Mouse (Mus musculus): ENCODE measurements around the gene Aldh9a1. TPM values are rescaled to one million over a fixed set of nuclear protein-coding genes. Genes with fewer than 3 reads are reported as not detected.
A peak's percentile ranks its signal among the peaks of the same experiment; 100 is the strongest.

Aldh9a1 gene
- polyA plus RNA-seq, 1 experiment from 2014 or later, result 63.4 TPM

- Histone ChIP-seq H3K4me1 (ENCODE audit: insufficient read depth, low read length) (peaks cover 10% of the 10 kb centered on the region), H3K9me3 (ENCODE audit: low read length) (no peaks in the 10 kb centered on the region), H3K4me3 (ENCODE audit: low read length) (no peak overlapping the region), H3K9ac (replicated peaks; ENCODE audit: low read length) (no peak overlapping the region), H3K27me3 (ENCODE audit: insufficient read depth, low read length) (peaks cover 5% of the 10 kb centered on the region), H3K36me3 (ENCODE audit: insufficient read depth, low read length) (no peaks in the 10 kb centered on the region), H3K27ac (ENCODE audit: low read length) (no peak overlapping the region), H3K4me2 (replicated peaks; ENCODE audit: low read depth, low read length) (no peak overlapping the region)
- 81% methylated on average over 6 of the region's 6 CpGs for WGBS
- ATAC-seq (ENCODE audit: low FRiP score, low TSS enrichment), result no peak
These were observed 38.8 kb downstream of the Aldh9a1 start for GRCm38 (mm10) chr1:167388571-167388970.

GRCm38 (mm10) chr1:167389584-167389983 is 39.8 kb downstream of the Aldh9a1 start:
- Histone ChIP-seq H3K4me2 (replicated peaks; ENCODE audit: low read depth, low read length) (no peak overlapping the region), H3K27me3 (ENCODE audit: insufficient read depth, low read length) (peaks cover 5% of the 10 kb centered on the region), H3K27ac (ENCODE audit: low read length) (no peak overlapping the region), H3K36me3 (ENCODE audit: insufficient read depth, low read length) (no peaks in the 10 kb centered on the region), H3K9ac (replicated peaks; ENCODE audit: low read length) (no peak overlapping the region), H3K4me1 (ENCODE audit: insufficient read depth, low read length) (peaks cover 10% of the 10 kb centered on the region), H3K4me3 (ENCODE audit: low read length) (no peak overlapping the region), H3K9me3 (ENCODE audit: low read length) (no peaks in the 10 kb centered on the region)
- ATAC-seq (ENCODE audit: low FRiP score, low TSS enrichment), result no peak
- 91% methylated on average over 7 of the region's 7 CpGs for WGBS

GRCm38 (mm10) chr1:167390381-167390780 is 40.6 kb downstream of the Aldh9a1 start:
- ATAC-seq (ENCODE audit: low FRiP score, low TSS enrichment), result no peak
- Histone ChIP-seq H3K36me3 (ENCODE audit: insufficient read depth, low read length) (no peaks in the 10 kb centered on the region), H3K9me3 (ENCODE audit: low read length) (no peaks in the 10 kb centered on the region), H3K4me2 (replicated peaks; ENCODE audit: low read depth, low read length) (no peak overlapping the region), H3K4me3 (ENCODE audit: low read length) (no peak overlapping the region), H3K27ac (ENCODE audit: low read length) (no peak overlapping the region), H3K4me1 (ENCODE audit: insufficient read depth, low read length) (peaks cover 10% of the 10 kb centered on the region), H3K27me3 (ENCODE audit: insufficient read depth, low read length) (peaks cover 5% of the 10 kb centered on the region), H3K9ac (replicated peaks; ENCODE audit: low read length) (no peak overlapping the region)
- WGBS, result 70% methylated on average over 4 of the region's 4 CpGs

GRCm38 (mm10) chr1:167391241-167391640 is 41.5 kb downstream of the Aldh9a1 start:
- no peak overlapping the region for H3K4me3 ChIP-seq (ENCODE audit: low read length)
- peaks cover 10% of the 10 kb centered on the region for H3K4me1 ChIP-seq (ENCODE audit: insufficient read depth, low read length)
- no peaks in the 10 kb centered on the region for H3K36me3 ChIP-seq (ENCODE audit: insufficient read depth, low read length)
- H3K9ac ChIP-seq (replicated peaks; ENCODE audit: low read length), result no peak overlapping the region
- peaks cover 5% of the 10 kb centered on the region for H3K27me3 ChIP-seq (ENCODE audit: insufficient read depth, low read length)
- H3K27ac ChIP-seq (ENCODE audit: low read length), result no peak overlapping the region
- no peaks in the 10 kb centered on the region for H3K9me3 ChIP-seq (ENCODE audit: low read length)
- no peak overlapping the region for H3K4me2 ChIP-seq (replicated peaks; ENCODE audit: low read depth, low read length)
- ATAC-seq (ENCODE audit: low FRiP score, low TSS enrichment), result no peak
- 78% methylated on average over 6 of the region's 6 CpGs for WGBS

- H3K4me1 ChIP-seq (ENCODE audit: insufficient read depth, low read length), result peaks cover 10% of the 10 kb centered on the region
- no peaks in the 10 kb centered on the region for H3K36me3 ChIP-seq (ENCODE audit: insufficient read depth, low read length)
- no peaks in the 10 kb centered on the region for H3K9me3 ChIP-seq (ENCODE audit: low read length)
- peak overlapping the region; percentile 73 for H3K4me3 ChIP-seq (ENCODE audit: low read length)
- ATAC-seq (ENCODE audit: low FRiP score, low TSS enrichment), result no peak
- H3K27me3 ChIP-seq (ENCODE audit: insufficient read depth, low read length), result peaks cover 5% of the 10 kb centered on the region
- H3K9ac ChIP-seq (replicated peaks; ENCODE audit: low read length), result peak overlapping the region; percentile 87; the same call in 1 of the 2 replicates
- H3K27ac ChIP-seq (ENCODE audit: low read length), result no peak overlapping the region
- WGBS, result 46% methylated on average over 2 of the region's 2 CpGs
- H3K4me2 ChIP-seq (replicated peaks; ENCODE audit: low read depth, low read length), result peak overlapping the region; percentile 78
These were observed 42.3 kb downstream of the Aldh9a1 start for GRCm38 (mm10) chr1:167392031-167392640.

GRCm38 (mm10) chr1:167392687-167393086 is 42.9 kb downstream of the Aldh9a1 start:
- no peaks in the 10 kb centered on the region for H3K36me3 ChIP-seq (ENCODE audit: insufficient read depth, low read length)
- peaks cover 10% of the 10 kb centered on the region for H3K4me1 ChIP-seq (ENCODE audit: insufficient read depth, low read length)
- no peak overlapping the region for H3K27ac ChIP-seq (ENCODE audit: low read length)
- peak overlapping the region; percentile 78 for H3K4me2 ChIP-seq (replicated peaks; ENCODE audit: low read depth, low read length)
- 7% methylated on average over 8 of the region's 8 CpGs for WGBS
- H3K9me3 ChIP-seq (ENCODE audit: low read length), result no peaks in the 10 kb centered on the region
- ATAC-seq (ENCODE audit: low FRiP score, low TSS enrichment), result no peak
- peak overlapping the region; percentile 73 for H3K4me3 ChIP-seq (ENCODE audit: low read length)
- peak overlapping the region; percentile 87 for H3K9ac ChIP-seq (replicated peaks; ENCODE audit: low read length)
- peaks cover 5% of the 10 kb centered on the region for H3K27me3 ChIP-seq (ENCODE audit: insufficient read depth, low read length)

- H3K9ac ChIP-seq (replicated peaks; ENCODE audit: low read length), result peak overlapping the region; percentile 87
- peaks cover 5% of the 10 kb centered on the region for H3K27me3 ChIP-seq (ENCODE audit: insufficient read depth, low read length)
- H3K27ac ChIP-seq (ENCODE audit: low read length), result no peak overlapping the region; the same call in 1 of the 2 replicates
- peak overlapping the region; percentile 73 for H3K4me3 ChIP-seq (ENCODE audit: low read length)
- H3K9me3 ChIP-seq (ENCODE audit: low read length), result no peaks in the 10 kb centered on the region
- no peaks in the 10 kb centered on the region for H3K36me3 ChIP-seq (ENCODE audit: insufficient read depth, low read length)
- peak overlapping the region; percentile 78 for H3K4me2 ChIP-seq (replicated peaks; ENCODE audit: low read depth, low read length)
- WGBS, result 1% methylated on average over 15 of the region's 15 CpGs
- peak; percentile 56 for ATAC-seq (ENCODE audit: low FRiP score, low TSS enrichment)
- peaks cover 10% of the 10 kb centered on the region for H3K4me1 ChIP-seq (ENCODE audit: insufficient read depth, low read length)
These were observed 43.5 kb downstream of the Aldh9a1 start for GRCm38 (mm10) chr1:167393281-167393680.

- Histone ChIP-seq H3K27ac (ENCODE audit: low read length) (peak within 1 kb of the TSS; percentile 88), H3K4me2 (replicated peaks; ENCODE audit: low read depth, low read length) (peak within 1 kb of the TSS; percentile 78), H3K4me1 (ENCODE audit: insufficient read depth, low read length) (peaks cover 10% of the 10 kb centered on the region), H3K36me3 (ENCODE audit: insufficient read depth, low read length) (no peaks in the 10 kb centered on the region), H3K9ac (replicated peaks; ENCODE audit: low read length) (peak within 1 kb of the TSS; percentile 87), H3K9me3 (ENCODE audit: low read length) (no peaks in the 10 kb centered on the region), H3K4me3 (ENCODE audit: low read length) (peak within 1 kb of the TSS; percentile 73), H3K27me3 (ENCODE audit: insufficient read depth, low read length) (peaks cover 5% of the 10 kb centered on the region)
- peak; percentile 98 for ATAC-seq (ENCODE audit: low FRiP score, low TSS enrichment)
- under 1% methylated on average over 45 of the region's 45 CpGs for WGBS
These were observed 44.1 kb downstream of the Aldh9a1 start, which contains the start of gene Mgst3 for GRCm38 (mm10) chr1:167393683-167394492. Gene Mgst3 (minus strand): TSS chr1:167393841.

- no peak overlapping the region for H3K27ac ChIP-seq (ENCODE audit: low read length)
- peaks cover 11% of the 10 kb centered on the region; the same call in 1 of the 2 replicates for H3K27me3 ChIP-seq (ENCODE audit: insufficient read depth, low read length)
- 88% methylated on average over 4 of the region's 4 CpGs for WGBS
- H3K4me2 ChIP-seq (replicated peaks; ENCODE audit: low read depth, low read length), result no peak overlapping the region
- H3K4me3 ChIP-seq (ENCODE audit: low read length), result no peak overlapping the region
- no peak for ATAC-seq (ENCODE audit: low FRiP score, low TSS enrichment)
- no peaks in the 10 kb centered on the region for H3K9me3 ChIP-seq (ENCODE audit: low read length)
- no peak overlapping the region for H3K9ac ChIP-seq (replicated peaks; ENCODE audit: low read length)
- no peaks in the 10 kb centered on the region for H3K4me1 ChIP-seq (ENCODE audit: insufficient read depth, low read length)
- H3K36me3 ChIP-seq (ENCODE audit: insufficient read depth, low read length), result no peaks in the 10 kb centered on the region
These were observed 55.4 kb downstream of the Aldh9a1 start for GRCm38 (mm10) chr1:167405237-167405636.

- 80% methylated on average over 4 of the region's 4 CpGs for WGBS
- no peaks in the 10 kb centered on the region for H3K36me3 ChIP-seq (ENCODE audit: insufficient read depth, low read length)
- H3K27me3 ChIP-seq (ENCODE audit: insufficient read depth, low read length), result peaks cover 14% of the 10 kb centered on the region; the same call in 1 of the 2 replicates
- no peak overlapping the region for H3K9ac ChIP-seq (replicated peaks; ENCODE audit: low read length)
- no peak overlapping the region for H3K4me3 ChIP-seq (ENCODE audit: low read length)
- no peak overlapping the region for H3K4me2 ChIP-seq (replicated peaks; ENCODE audit: low read depth, low read length)
- no peak for ATAC-seq (ENCODE audit: low FRiP score, low TSS enrichment)
- H3K27ac ChIP-seq (ENCODE audit: low read length), result no peak overlapping the region
- no peaks in the 10 kb centered on the region for H3K9me3 ChIP-seq (ENCODE audit: low read length)
- no peaks in the 10 kb centered on the region for H3K4me1 ChIP-seq (ENCODE audit: insufficient read depth, low read length)
These were observed 59.8 kb downstream of the Aldh9a1 start for GRCm38 (mm10) chr1:167409601-167410000.

All from kidney, embryonic 16.5 days (tissue).